Mouse (Mus musculus) hindbrain, embryonic 10.5 days (tissue): ENCODE data around the gene Tchp. TPM values are rescaled to one million over a fixed set of nuclear protein-coding genes. Genes with fewer than 3 reads are reported as not detected.

Source experiments
- DNase-seq: peaks from one replicate; pipeline ENCODE4 v3.0.0-alpha.2; 2017; ENCODE audit warnings: low spot score
- H3K27ac ChIP-seq: fragments of 300-500 bp; sonication (generic); 2 replicates; pipeline ENCODE4 v1.5.1; 2016; ENCODE audit warnings: mild to moderate bottlenecking, moderate library complexity
- H3K27me3 ChIP-seq: fragments of 300-500 bp; sonication (generic); 2 replicates; pipeline ENCODE4 v1.6.1; 2016; ENCODE audit warnings: mild to moderate bottlenecking; ENCODE audit not compliant: poor library complexity, insufficient read depth, severe bottlenecking
- H3K36me3 ChIP-seq: fragments of 300-500 bp; sonication (generic); 2 replicates; pipeline ENCODE4 v1.6.1; 2016; ENCODE audit warnings: mild to moderate bottlenecking, moderate library complexity
- H3K4me1 ChIP-seq: fragments of 300-500 bp; sonication (generic); replicated peaks from 2 replicates; pipeline ENCODE4 v1.6.1; 2016; ENCODE audit warnings: mild to moderate bottlenecking
- H3K4me3 ChIP-seq: fragments of 300-500 bp; sonication (generic); 2 replicates; pipeline ENCODE4 v1.5.1; 2016; ENCODE audit warnings: mild to moderate bottlenecking, moderate library complexity
- H3K9me3 ChIP-seq: fragments of 300-500 bp; sonication (generic); 2 replicates; pipeline ENCODE4 v1.6.1; 2016; ENCODE audit warnings: mild to moderate bottlenecking, moderate library complexity
- WGBS: fragments of 180-500 bp; shearing (Covaris S2); methylation state at CpG from one replicate; pipeline ENCODE4 v1.1.7; 2016; 5-methylcytosine and 5-hydroxymethylcytosine counted together
- polyA plus RNA-seq: library from polyadenylated mRNA; unstranded; fragments of >200 nt; fragmentation: Nextera tagmentation; extraction: Ambion mirVana; gene quantifications from 2 replicates; pipeline ENCODE4 v1.2.1, GENCODE M21; 2016

The Tchp gene
- polyA plus RNA-seq, 1 experiment from 2014 or later, result 17.9 TPM

DNA sequence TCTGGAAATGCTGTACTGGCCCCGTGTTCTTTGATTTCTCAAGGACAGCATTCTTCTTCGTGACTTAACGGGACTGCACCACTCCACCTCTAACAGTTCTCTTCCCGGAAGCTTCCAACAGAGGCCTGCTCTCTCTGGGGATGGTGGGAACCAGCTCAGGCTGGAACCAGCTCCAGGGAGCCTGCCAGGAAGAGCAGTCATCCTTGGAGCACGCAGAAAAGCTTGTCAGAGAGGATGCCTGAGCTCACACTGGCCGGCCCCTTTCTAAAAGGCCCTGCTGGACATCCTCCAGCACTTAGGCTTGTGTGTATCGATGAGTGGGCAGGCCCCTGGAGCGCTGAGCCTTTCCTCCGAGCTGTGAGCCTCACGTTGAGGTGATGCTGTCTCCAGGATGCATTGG is 20.6 kb downstream of the Tchp start:
- 0 out of 2 replicates have a peak, but pooled peaks cover 5% of the 10 kb centered on the region for H3K4me1 ChIP-seq
- H3K4me3 ChIP-seq, result no peak overlapping the region
- H3K9me3 ChIP-seq, result peaks cover 8% of the 10 kb centered on the region; the same call in 1 of the 2 replicates
- no peak overlapping the region for H3K27ac ChIP-seq
- H3K36me3 ChIP-seq, result peaks cover 91% of the 10 kb centered on the region
- no peak for DNase-seq
- WGBS, result 88% methylated on average over 10 of the region's 10 CpGs
- H3K27me3 ChIP-seq, result no peaks in the 10 kb centered on the region

DNA sequence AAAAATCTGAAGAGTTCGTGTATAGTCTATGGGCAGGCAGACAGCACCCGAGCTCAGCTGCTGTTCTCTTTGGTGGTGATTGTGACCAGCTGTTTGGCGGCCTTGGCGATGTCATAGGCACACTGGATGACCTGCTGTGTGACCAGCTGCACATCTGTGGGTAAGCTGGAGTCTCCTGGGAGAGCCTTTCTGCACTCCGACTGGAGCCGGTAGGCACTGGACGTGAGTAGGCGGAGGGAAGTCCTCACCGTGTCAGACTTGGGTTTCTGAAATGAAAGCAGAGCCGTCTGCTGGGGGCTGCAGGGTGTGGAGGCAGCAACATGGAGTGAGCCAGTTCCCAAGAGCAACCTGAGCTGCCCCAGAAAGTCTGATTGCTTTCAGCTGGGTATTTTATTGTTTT is 22.6 kb downstream of the Tchp start:
- Histone ChIP-seq H3K27ac (no peak overlapping the region), H3K4me1 (0 out of 2 replicates have a peak, but pooled peaks cover 5% of the 10 kb centered on the region), H3K9me3 (no peaks in the 10 kb centered on the region), H3K4me3 (no peak overlapping the region), H3K36me3 (peaks cover 92% of the 10 kb centered on the region), H3K27me3 (no peaks in the 10 kb centered on the region)
- peak; percentile 30 for DNase-seq
- WGBS, result 62% methylated on average over 10 of the region's 10 CpGs

DNA sequence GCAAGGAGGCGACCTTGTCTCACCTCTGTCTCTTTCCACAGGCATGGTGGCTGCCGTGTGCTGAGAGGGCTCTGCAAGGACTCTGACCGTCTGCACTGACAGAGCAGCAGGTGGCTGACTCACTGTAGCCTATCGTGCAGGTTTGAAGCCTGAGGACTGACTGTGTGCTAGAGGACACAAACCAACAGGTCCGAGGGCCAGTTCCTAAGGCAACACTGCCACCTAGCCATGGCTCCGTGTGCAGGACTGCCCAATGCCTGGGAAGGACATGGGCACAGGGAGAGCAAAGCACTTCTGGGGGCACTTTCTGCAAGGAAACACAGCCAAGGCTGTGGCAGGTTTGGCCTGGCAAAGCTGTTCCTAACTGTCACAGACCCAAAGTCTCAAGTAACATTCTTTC is 23.9 kb downstream of the Tchp start:
- no peak overlapping the region for H3K27ac ChIP-seq
- DNase-seq, result no peak
- H3K4me1 ChIP-seq, result no peaks in the 10 kb centered on the region
- 68% methylated on average over 6 of the region's 6 CpGs for WGBS
- no peaks in the 10 kb centered on the region for H3K27me3 ChIP-seq
- no peaks in the 10 kb centered on the region for H3K9me3 ChIP-seq
- peaks cover 92% of the 10 kb centered on the region for H3K36me3 ChIP-seq
- H3K4me3 ChIP-seq, result no peak overlapping the region

DNA sequence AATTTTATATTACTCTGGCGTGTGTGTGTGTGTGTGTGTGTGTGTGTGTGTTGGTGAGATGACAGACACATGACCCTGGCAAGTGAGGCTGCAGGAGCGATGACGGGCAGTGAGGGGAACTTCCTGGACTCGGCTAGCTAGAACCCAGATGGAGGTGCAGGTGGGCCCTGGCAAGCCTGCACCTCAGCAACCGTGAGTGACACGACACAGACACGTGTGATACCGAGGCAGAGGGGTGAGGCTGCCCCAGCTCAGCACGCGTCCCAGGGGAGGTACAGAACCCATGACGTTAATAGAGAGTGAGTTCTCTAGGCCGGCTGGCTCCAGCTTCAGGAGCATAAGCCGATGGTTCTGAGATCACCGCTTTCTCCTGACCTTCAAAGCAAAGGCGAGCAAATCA is 24.4 kb downstream of the Tchp start:
- H3K4me3 ChIP-seq, result no peak overlapping the region
- H3K27me3 ChIP-seq, result no peaks in the 10 kb centered on the region
- WGBS, result 91% methylated on average over 15 of the region's 15 CpGs
- DNase-seq, result no peak
- peaks cover 97% of the 10 kb centered on the region for H3K36me3 ChIP-seq
- H3K4me1 ChIP-seq, result no peaks in the 10 kb centered on the region
- H3K27ac ChIP-seq, result no peak overlapping the region
- no peaks in the 10 kb centered on the region for H3K9me3 ChIP-seq

DNA sequence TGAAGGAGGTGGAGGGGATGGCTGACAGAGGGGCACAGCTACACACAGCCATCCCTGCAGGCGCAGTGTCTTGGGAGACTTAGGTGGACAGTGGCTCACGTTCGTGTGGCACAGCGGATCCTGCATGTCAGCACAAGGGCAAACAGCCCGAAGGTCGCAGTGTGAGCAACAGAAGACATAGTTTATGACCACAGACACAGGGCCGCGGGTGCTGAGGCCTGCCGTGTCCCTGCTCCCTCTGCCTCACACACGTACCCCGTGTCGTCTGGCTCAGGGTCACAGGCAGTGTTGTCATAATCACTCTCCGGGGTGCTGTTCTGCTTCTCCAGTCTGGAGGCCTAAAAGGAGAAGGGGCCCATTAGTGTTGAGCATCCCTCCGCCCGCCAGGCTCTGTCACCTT is 26.0 kb downstream of the Tchp start:
- Histone ChIP-seq H3K27ac (no peak overlapping the region), H3K9me3 (no peaks in the 10 kb centered on the region), H3K27me3 (no peaks in the 10 kb centered on the region), H3K4me1 (peaks cover 2% of the 10 kb centered on the region; the same call in 1 of the 2 replicates), H3K4me3 (no peak overlapping the region), H3K36me3 (peaks cover 97% of the 10 kb centered on the region)
- DNase-seq, result no peak
- 96% methylated on average over 15 of the region's 15 CpGs for WGBS

DNA sequence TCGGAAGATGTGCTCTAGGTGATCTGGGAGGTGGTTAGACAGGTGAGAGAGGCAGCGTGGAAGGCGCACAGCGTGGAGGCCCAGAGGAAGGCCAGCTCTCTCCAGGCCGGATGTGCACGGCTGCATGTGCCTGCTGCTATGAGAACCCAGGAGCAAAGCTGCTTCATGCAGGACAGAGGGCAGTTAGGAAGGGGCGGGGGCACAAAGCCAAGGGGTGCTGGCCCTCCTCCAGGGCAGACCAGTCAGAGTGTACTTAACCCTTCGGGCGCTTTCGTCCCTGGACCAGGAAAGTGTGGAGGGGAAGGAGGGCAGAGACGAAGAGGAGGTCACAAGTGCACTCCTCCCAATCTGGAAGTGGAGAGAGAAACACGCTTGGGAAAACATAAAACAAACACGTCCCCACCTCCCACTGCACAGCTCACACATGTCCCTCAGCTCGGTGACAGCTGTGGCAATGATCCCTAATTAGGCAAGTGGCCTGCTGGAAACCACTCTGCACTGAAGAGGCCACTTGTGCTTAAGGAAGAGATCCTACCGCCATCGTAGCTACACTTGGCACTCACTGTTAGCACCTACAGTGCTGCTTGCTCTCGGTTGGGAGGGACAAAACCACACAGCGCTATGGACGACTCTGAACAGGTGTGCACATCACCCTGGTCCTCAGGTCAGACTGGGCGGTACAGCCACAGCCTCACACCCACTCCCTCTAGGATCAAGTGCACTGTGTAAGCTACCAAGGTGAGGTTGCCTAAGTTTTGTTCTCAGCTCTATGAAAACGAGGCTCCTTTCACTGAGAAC is 29.7 kb downstream of the Tchp start:
- Histone ChIP-seq H3K4me1 (peaks cover 3% of the 10 kb centered on the region; the same call in 1 of the 2 replicates), H3K4me3 (no peak overlapping the region), H3K27me3 (no peaks in the 10 kb centered on the region), H3K27ac (no peak overlapping the region), H3K9me3 (no peaks in the 10 kb centered on the region), H3K36me3 (peaks cover 95% of the 10 kb centered on the region)
- WGBS, result 87% methylated on average over 21 of the region's 21 CpGs
- DNase-seq, result no peak

DNA sequence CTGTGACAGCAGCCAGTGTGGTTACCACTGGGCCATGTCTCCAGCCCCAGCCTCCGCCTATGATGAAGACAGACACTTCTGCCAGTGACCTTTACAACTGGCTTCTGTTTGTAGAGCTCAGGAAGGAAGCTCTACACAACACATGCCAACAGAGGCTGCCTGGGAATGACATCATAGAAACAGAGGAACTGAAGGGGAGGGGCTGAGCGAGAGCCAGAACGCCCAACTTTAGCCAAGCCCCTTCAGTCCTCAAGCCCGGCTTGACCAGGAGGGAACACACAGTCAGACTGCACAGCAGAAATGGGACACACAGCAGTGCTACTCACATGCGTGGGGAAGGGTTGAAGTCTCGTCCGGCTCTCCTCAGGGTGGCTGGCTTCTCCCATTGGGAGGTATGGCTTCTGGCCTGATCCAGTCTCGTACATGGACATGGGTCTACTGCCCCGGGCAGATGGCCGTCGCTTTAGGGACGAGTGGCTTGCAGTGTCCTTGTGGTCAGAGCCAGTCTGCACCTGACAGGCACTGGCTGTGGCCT is 31.2 kb downstream of the Tchp start:
- Histone ChIP-seq H3K36me3 (peaks cover 96% of the 10 kb centered on the region), H3K9me3 (no peaks in the 10 kb centered on the region), H3K4me1 (peaks cover 3% of the 10 kb centered on the region; the same call in 1 of the 2 replicates), H3K4me3 (no peak overlapping the region), H3K27ac (no peak overlapping the region), H3K27me3 (no peaks in the 10 kb centered on the region)
- 88% methylated on average over 12 of the region's 12 CpGs for WGBS
- DNase-seq, result no peak

DNA sequence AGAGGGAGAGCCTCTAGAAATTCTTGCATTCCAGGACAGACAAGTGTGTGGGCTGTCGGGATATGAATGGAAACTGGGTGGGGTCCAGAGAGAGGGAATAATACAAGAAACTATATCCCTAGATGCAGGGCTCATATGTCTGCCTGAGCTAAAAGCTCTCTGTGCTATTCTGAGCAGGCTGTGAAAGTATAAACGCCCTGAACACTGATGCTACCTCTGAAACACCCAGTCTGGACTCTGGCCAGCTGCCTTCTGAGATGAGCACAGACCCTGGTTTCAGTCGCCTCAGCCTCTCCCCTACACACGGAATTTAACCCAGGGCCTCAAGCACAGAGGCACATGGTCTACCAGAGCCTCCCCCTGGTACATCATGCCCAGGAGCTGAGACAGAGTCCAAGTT is 33.0 kb downstream of the Tchp start:
- no peak overlapping the region for H3K4me3 ChIP-seq
- H3K27ac ChIP-seq, result no peak overlapping the region
- no peaks in the 10 kb centered on the region for H3K27me3 ChIP-seq
- H3K4me1 ChIP-seq, result peaks cover 3% of the 10 kb centered on the region; the same call in 1 of the 2 replicates
- peaks cover 98% of the 10 kb centered on the region for H3K36me3 ChIP-seq
- H3K9me3 ChIP-seq, result no peaks in the 10 kb centered on the region
- DNase-seq, result no peak
- 83% methylated on average over 4 of the region's 4 CpGs for WGBS

DNA sequence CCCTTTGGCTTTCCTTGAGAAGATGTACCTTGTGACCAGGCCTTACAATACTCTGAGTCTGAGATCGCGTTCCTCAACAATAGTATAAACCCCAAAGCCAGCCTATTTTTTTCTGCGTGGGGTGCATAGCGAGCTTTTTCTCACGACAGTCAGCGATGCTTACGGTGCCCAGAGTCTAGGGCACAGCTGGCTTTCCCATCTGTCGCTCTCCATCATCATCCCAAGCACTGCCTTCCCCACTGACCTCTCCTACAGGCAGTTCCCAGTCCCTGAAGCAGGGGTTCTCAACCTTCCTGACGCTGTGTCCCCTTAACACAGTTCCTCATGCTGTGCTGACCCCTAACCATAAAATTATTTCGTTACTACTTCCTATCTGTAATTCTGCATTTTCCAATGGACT is 35.0 kb downstream of the Tchp start:
- WGBS, result 94% methylated on average over 10 of the region's 10 CpGs
- H3K27ac ChIP-seq, result no peak overlapping the region
- no peaks in the 10 kb centered on the region for H3K9me3 ChIP-seq
- no peaks in the 10 kb centered on the region for H3K27me3 ChIP-seq
- H3K4me3 ChIP-seq, result no peak overlapping the region
- H3K36me3 ChIP-seq, result peaks cover 92% of the 10 kb centered on the region
- peaks cover 3% of the 10 kb centered on the region; the same call in 1 of the 2 replicates for H3K4me1 ChIP-seq
- no peak for DNase-seq

DNA sequence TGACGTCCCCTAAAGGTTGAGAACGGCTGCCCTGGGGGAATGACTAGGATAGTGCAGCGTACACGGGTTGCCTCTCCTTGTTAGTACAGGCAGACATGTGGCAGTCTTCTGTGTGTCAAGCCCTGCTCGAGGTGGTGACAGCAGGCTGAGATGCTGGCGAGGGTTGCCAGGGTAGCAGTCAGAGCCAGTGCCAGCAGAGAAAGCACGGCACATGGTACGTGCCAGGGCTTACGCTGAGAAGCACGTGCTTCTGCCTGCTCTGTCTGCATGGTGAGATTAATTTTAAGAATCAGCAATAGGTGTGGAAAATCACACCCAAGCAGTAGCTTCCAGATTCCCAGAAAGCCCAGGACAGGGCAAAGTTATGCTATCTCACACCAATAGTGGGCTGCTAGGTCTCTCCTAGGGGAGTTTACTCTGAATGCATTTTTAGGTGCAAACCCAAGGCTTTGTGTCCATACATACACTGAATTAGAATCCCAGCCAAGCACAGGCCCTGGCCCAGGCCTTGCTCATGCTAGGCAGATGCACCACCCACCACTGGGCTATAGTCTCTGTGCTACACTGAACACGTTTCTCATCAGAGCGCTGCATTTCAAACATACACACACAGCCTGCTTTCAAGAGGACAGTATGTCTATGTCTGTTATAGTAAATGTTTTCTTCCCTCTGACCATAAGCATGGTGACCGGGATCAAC is 35.6 kb downstream of the Tchp start:
- H3K27ac ChIP-seq, result no peak overlapping the region
- H3K27me3 ChIP-seq, result no peaks in the 10 kb centered on the region
- no peak for DNase-seq
- H3K4me3 ChIP-seq, result no peak overlapping the region
- H3K9me3 ChIP-seq, result no peaks in the 10 kb centered on the region
- 94% methylated on average over 13 of the region's 13 CpGs for WGBS
- H3K36me3 ChIP-seq, result peaks cover 91% of the 10 kb centered on the region
- H3K4me1 ChIP-seq, result peaks cover 3% of the 10 kb centered on the region; the same call in 1 of the 2 replicates

DNA sequence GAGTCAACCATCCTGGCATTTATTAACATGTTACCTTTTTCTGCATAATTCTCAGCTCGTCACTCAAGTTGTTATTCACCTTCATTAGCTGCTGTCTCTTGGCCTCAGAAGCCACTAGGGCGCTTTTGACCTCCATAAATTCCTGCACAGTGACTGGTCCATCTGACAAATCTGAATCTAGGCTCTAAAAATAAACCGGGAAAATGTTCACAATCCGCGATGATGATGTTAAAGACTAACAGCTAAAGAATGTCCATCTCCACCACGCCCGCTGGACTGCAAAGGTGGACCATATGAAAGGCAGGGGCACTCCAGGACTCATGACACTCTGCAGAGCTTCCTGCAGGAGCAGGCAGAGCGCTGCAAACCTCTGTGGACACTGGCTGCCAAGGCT is 36.1 kb downstream of the Tchp start:
- Histone ChIP-seq H3K9me3 (no peaks in the 10 kb centered on the region), H3K27ac (0 out of 2 replicates have a peak overlapping the region, but pooled peaks have one; percentile 29), H3K27me3 (no peaks in the 10 kb centered on the region), H3K4me3 (no peak overlapping the region), H3K36me3 (peaks cover 91% of the 10 kb centered on the region), H3K4me1 (no peaks in the 10 kb centered on the region)
- 97% methylated on average over 8 of the region's 8 CpGs for WGBS
- no peak for DNase-seq

DNA sequence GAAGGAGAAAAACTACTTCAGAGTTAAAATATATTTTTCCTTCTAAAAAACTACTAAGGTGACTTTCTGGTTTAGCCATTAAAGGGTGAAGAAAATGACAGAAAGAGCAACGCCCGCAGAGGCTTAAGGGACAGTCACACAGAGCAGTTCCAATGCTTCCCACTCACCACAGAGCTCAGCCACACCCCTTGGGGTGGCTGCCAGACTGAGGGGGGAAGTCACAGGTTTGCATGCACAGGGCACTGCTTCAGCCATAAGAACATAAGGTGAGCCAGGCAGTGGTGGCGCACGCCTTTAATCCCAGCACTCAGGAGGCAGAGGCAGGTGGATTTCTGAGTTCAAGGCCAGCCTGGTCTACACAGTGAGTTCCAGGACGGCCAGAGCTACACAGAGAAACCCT is 38.0 kb downstream of the Tchp start:
- Histone ChIP-seq H3K9me3 (no peaks in the 10 kb centered on the region), H3K36me3 (peaks cover 89% of the 10 kb centered on the region), H3K27ac (no peak overlapping the region), H3K4me3 (no peak overlapping the region), H3K4me1 (no peaks in the 10 kb centered on the region), H3K27me3 (no peaks in the 10 kb centered on the region)
- 93% methylated on average over 5 of the region's 5 CpGs for WGBS
- DNase-seq, result no peak

DNA sequence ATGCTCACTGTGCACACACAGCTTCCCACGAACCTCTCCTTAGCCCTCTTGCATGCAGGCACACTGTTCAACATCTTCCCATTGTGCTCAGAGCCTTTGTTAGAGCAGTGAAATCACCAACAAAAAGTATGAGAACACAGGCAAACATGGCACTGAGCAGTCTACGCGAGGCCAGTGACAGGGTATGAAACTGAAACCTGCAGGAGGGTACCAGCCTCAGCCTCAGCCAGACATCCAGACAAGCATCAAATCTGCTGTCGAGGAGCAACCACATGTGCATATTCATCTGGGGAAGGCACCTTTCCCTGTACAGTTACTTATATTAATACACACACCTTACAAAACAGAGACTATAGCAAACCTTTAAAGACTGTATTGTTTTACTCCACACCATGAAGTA is 39.3 kb downstream of the Tchp start:
- peaks cover 89% of the 10 kb centered on the region for H3K36me3 ChIP-seq
- H3K4me3 ChIP-seq, result no peak overlapping the region
- DNase-seq, result no peak
- no peak overlapping the region for H3K27ac ChIP-seq
- no peaks in the 10 kb centered on the region for H3K9me3 ChIP-seq
- H3K4me1 ChIP-seq, result no peaks in the 10 kb centered on the region
- no peaks in the 10 kb centered on the region for H3K27me3 ChIP-seq
- 88% methylated on average over 4 of the region's 4 CpGs for WGBS
